Mouse (Mus musculus) stomach, postnatal 0 days (tissue): ENCODE results near the gene Apobec4. TPM values are rescaled to one million over a fixed set of nuclear protein-coding genes. Genes with fewer than 3 reads are reported as not detected.

Experiments
- ATAC-seq: fragments of 200-750 bp; cut with Nextera tagmentation; 2 replicates; pipeline ENCODE4 v1.8.0; 2017; ENCODE audit not compliant: low FRiP score, low TSS enrichment
- DNase-seq: peaks from one replicate; pipeline ENCODE4 v3.0.0-alpha.2; 2016; ENCODE audit warnings: low spot score
- H3K27ac ChIP-seq: fragments of 300-500 bp; sonication (generic); replicated peaks from 2 replicates; pipeline ENCODE4 v1.5.1; 2014; ENCODE audit warnings: mild to moderate bottlenecking, control low read depth
- H3K27me3 ChIP-seq: fragments of 300-500 bp; sonication (generic); 2 replicates; pipeline ENCODE4 v1.6.1; 2014; ENCODE audit warnings: low read length; ENCODE audit not compliant: control insufficient read depth, insufficient read depth
- H3K36me3 ChIP-seq: fragments of 300-500 bp; sonication (generic); 2 replicates; pipeline ENCODE4 v1.6.1; 2014; ENCODE audit warnings: low read length, mixed read lengths; ENCODE audit not compliant: control insufficient read depth, insufficient read depth
- H3K4me1 ChIP-seq: fragments of 300-500 bp; sonication (generic); replicated peaks from 2 replicates; pipeline ENCODE4 v1.6.1; 2014; ENCODE audit warnings: antibody characterized with exemption; ENCODE audit not compliant: control insufficient read depth, insufficient read depth
- H3K4me2 ChIP-seq: fragments of 300-500 bp; sonication (generic); replicated peaks from 2 replicates; pipeline ENCODE4 v1.6.1; 2014; ENCODE audit warnings: low read depth, mild to moderate bottlenecking, control low read depth, moderate library complexity
- H3K4me3 ChIP-seq: fragments of 300-500 bp; sonication (generic); 2 replicates; pipeline ENCODE4 v1.5.1; 2014; ENCODE audit warnings: low read depth, low read length, control low read depth
- H3K9ac ChIP-seq: fragments of 300-500 bp; sonication (generic); 2 replicates; pipeline ENCODE4 v1.6.1; 2014; ENCODE audit warnings: mild to moderate bottlenecking, low read length, control low read depth, mixed read lengths
- H3K9me3 ChIP-seq: fragments of 300-500 bp; sonication (generic); 2 replicates; pipeline ENCODE4 v1.6.1; 2016; ENCODE audit warnings: low read length; ENCODE audit not compliant: control insufficient read depth
- CTCF ChIP-seq: IDR thresholded peaks from 2 replicates; pipeline ENCODE4 v1.5.1; 2016; ENCODE audit warnings: antibody characterized with exemption, low read depth, mild to moderate bottlenecking, moderate library complexity
- EP300 ChIP-seq: optimal IDR thresholded peaks from 2 replicates; pipeline ENCODE3; 2016; ENCODE audit warnings: antibody characterized with exemption
- WGBS: fragments of 180-500 bp; shearing (Covaris S2); extraction: QIAGEN DNeasy Blood & Tissue Kit; methylation state at CpG from one replicate; pipeline ENCODE4 v1.1.7; 2014; 5-methylcytosine and 5-hydroxymethylcytosine counted together
- polyA plus RNA-seq: library from polyadenylated mRNA; unstranded; fragments of >200 nt; fragmentation: Nextera tagmentation; extraction: Ambion mirVana; gene quantifications from 2 replicates; pipeline ENCODE4 v1.2.1, GENCODE M21; 2015

Apobec4 gene
- polyA plus RNA-seq, 1 experiment from 2014 or later: not detected

DNA sequence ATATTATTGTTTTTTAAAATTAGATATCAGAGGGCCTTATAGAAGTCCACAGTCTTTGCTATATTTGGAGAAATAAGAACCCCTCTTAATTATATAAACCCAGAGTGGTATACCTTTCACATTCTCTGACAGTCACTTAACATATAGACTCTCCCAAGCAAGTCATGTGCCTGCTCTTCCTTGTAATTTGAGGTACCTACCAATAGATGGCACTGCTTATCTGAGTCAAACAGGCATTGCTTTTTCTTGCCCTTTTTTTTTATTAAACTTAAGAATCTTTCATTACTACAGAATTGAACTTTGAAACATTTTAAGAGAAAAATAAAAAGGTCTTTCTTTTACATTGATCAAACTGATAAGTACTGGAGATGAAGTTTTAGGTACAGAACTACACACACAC lies 26.1 kb upstream of the Apobec4 start:
- Histone ChIP-seq H3K9me3 (no peaks in the 10 kb centered on the region), H3K4me3 (no peak overlapping the region), H3K4me1 (no peaks in the 10 kb centered on the region), H3K4me2 (no peak overlapping the region), H3K9ac (no peak overlapping the region), H3K27me3 (no peaks in the 10 kb centered on the region), H3K27ac (no peak overlapping the region), H3K36me3 (no peaks in the 10 kb centered on the region)
- ATAC-seq (no peak), DNase-seq (no peak)
- TF ChIP-seq CTCF (peak; percentile 49), EP300 (no peak)

DNA sequence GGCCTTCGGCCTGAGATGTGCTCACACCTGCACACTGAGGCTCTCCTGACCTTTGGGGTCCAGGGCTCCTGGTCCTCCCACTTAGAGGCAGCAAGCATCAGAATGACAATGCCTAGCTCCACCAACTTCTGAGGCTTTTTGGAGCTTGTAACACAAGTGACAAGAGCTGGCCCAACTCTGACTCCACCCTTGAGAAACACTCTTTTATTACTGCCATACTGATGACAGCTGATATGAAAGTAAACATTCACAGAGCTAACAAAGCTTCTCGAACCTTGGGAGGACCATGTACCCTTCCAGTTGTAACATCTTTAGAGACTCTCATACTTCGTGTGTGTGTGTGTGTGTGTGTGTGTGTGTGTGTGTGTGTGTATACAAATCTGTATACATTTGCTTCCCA lies 24.3 kb upstream of the Apobec4 start:
- H3K36me3 ChIP-seq: no peaks in the 10 kb centered on the region

DNA sequence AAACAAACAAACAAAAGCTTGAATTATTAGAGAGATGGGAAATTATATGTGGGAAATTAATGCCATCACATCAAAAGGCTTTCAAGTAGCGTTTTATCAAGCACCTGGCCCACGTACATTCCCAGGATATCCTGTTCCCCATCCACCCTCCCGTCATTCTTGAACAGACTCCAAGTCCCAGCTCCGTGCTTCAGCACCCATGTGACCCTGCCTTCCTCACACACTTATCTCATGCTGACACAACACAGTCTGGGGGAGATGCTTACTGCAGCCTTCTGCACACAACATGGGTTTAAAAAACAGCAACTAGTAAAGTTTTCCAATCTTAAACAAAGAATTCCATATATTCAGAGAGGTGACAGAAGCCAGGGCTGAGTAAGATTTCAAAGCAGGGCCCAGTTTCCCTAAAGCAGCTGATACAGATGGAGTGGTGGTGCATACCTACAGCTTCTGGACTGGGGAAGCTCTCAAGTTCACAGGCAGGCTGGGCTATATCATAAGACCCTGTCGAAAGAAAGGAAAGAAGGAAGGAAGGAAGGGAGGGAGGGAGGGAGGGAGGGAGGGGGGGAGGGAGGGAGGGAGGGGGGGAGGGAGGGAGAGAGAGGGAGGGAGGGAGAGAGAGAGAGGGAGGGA lies 22.6 kb upstream of the Apobec4 start:
- no peak for ATAC-seq
- Histone ChIP-seq H3K27ac (no peak overlapping the region), H3K9me3 (no peaks in the 10 kb centered on the region), H3K4me2 (no peak overlapping the region), H3K4me3 (no peak overlapping the region), H3K27me3 (no peaks in the 10 kb centered on the region), H3K9ac (no peak overlapping the region), H3K36me3 (no peaks in the 10 kb centered on the region), H3K4me1 (no peaks in the 10 kb centered on the region)
- TF ChIP-seq EP300: no peak
- TF ChIP-seq CTCF: no peak
- WGBS: 29% methylated on average over 4 of the region's 5 CpGs
- DNase-seq: no peak

More for the DNA sequence above, 24.3 kb upstream of the Apobec4 start:
- DNase-seq (no peak), ATAC-seq (no peak)
- WGBS: 33% methylated on average over 3 of the region's 3 CpGs
- Histone ChIP-seq H3K4me1 (no peaks in the 10 kb centered on the region), H3K27ac (no peak overlapping the region), H3K4me3 (no peak overlapping the region), H3K9ac (no peak overlapping the region), H3K27me3 (no peaks in the 10 kb centered on the region), H3K4me2 (no peak overlapping the region), H3K9me3 (no peaks in the 10 kb centered on the region)
- TF ChIP-seq CTCF: no peak
- TF ChIP-seq EP300: no peak

DNA sequence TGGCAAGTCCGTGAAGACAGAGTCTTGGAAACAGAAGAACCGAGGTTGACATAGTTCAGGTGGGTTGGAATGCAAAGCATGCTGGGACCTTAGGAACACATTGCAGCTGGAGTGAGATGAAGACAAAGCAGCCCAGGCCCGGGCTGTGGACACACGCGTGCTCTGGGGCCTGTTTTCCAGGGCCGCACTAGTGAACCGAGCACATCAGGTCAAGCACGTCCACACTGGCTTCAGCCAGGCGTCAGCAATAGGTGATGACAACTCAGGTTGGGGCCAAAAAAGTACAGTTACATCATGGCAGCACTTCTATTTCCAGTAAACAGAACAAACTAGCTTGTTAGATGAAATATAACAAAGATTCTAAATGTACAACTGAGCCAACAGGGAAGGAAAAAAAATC lies 11.6 kb upstream of the Apobec4 start:
- TF ChIP-seq CTCF: no peak
- no peak for TF ChIP-seq EP300
- Histone ChIP-seq H3K4me2 (no peak overlapping the region), H3K27ac (no peak overlapping the region), H3K4me1 (no peaks in the 10 kb centered on the region), H3K36me3 (no peaks in the 10 kb centered on the region), H3K9ac (no peak overlapping the region), H3K27me3 (no peaks in the 10 kb centered on the region), H3K4me3 (no peak overlapping the region), H3K9me3 (no peaks in the 10 kb centered on the region)
- ATAC-seq (no peak), DNase-seq (no peak)
- 72% methylated on average over 9 of the region's 9 CpGs for WGBS

DNA sequence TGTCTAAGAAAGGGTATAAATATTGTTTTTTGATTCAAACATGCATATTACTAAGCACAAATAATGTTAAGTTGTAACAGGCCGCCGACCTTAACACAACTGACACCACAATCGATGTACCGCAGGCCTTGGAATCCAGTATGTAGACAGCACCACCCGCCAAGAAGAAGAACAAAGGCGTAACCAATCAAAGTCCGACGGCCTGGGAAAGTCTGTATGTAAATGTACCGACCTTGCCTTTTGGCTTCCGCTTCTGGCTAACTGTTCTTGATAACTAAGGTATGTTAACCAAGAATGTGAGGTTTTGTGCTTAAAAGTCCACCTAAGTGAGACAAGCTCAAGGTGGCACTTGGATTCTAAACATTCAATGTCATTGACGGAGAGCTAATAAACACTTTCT lies 11.0 kb upstream of the Apobec4 start:
- Histone ChIP-seq H3K27me3 (no peaks in the 10 kb centered on the region), H3K36me3 (no peaks in the 10 kb centered on the region), H3K9ac (no peak overlapping the region), H3K4me2 (no peak overlapping the region), H3K4me1 (no peaks in the 10 kb centered on the region), H3K9me3 (no peaks in the 10 kb centered on the region), H3K4me3 (no peak overlapping the region), H3K27ac (no peak overlapping the region)
- ATAC-seq (no peak), DNase-seq (no peak)
- WGBS: 86% methylated on average over 11 of the region's 11 CpGs
- TF ChIP-seq EP300 (no peak), CTCF (no peak)

DNA sequence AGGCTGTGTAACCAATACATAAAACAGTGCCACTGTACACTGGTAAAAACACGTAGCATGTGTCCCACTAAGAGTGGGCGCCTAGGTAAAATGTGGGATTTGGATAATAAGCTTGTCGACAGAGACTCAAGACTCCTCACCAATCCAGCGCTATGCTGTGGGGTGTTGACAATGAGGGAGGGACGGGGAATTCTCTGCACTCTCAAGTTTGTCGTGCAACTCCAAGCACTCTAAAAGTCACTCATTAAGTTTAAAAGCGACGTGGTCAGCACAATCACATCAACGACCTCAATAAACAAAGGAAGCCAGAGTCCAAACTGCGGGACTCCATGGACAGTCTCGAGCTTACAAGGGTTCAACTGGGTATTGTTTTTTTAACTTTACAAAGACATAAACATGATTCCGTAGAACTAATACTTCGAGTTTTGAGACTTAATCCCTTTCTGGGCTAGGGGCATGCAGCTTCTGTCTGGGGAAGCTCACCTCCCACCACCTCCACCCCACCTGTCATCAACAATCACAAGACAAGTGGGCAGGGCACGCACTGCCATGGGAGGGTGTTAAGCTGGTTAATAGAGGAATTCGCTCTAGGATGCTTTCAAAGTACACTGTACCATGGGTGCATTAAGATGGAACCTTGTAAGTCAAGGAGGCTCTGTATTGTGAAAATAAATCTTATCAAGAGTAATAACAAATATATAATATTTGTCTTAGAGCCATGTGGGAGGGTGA lies 7.1 kb upstream of the Apobec4 start:
- no peaks in the 10 kb centered on the region for H3K36me3 ChIP-seq
- no peak for DNase-seq
- H3K9me3 ChIP-seq: no peaks in the 10 kb centered on the region
- TF ChIP-seq EP300 (no peak), CTCF (no peak)
- H3K4me1 ChIP-seq: no peaks in the 10 kb centered on the region
- no peaks in the 10 kb centered on the region for H3K27me3 ChIP-seq
- no peak overlapping the region for H3K4me2 ChIP-seq
- no peak overlapping the region for H3K27ac ChIP-seq
- no peak overlapping the region for H3K4me3 ChIP-seq
- no peak overlapping the region for H3K9ac ChIP-seq
- no peak for ATAC-seq
- 40% methylated on average over 15 of the region's 15 CpGs for WGBS
